Mouse (Mus musculus) inflammation-experienced regulatory T-cells, adult 6 months (primary cell): ENCODE measurements around the gene Vwce. TPM values are rescaled to one million over a fixed set of nuclear protein-coding genes. Genes with fewer than 3 reads are reported as not detected.

Source experiments
- ATAC-seq: one replicate; pipeline ENCODE4 v1.8.0; 2017
- polyA plus RNA-seq, 3 experiments: library from polyadenylated mRNA; unstranded; fragments of 100-300 nt; shearing (Covaris generic); gene quantifications; one replicate each; pipeline ENCODE4 v1.2.1; 2017

The Vwce gene
- polyA plus RNA-seq, 3 experiments from 2014 or later, result 0.79 TPM; not detected in 2

GRCm38 (mm10) chr19:10648156-10648555 is 14.1 kb downstream of the Vwce start:
- no peak for ATAC-seq

- ATAC-seq, result no peak
Observed at GRCm38 (mm10) chr19:10656058-10656457, 22.0 kb downstream of the Vwce start.

- ATAC-seq, result no peak
Observed at GRCm38 (mm10) chr19:10657742-10658141, 23.7 kb downstream of the Vwce start.

GRCm38 (mm10) chr19:10658406-10658805 is 24.4 kb downstream of the Vwce start:
- no peak for ATAC-seq

GRCm38 (mm10) chr19:10661373-10661772 is 27.4 kb downstream of the Vwce start:
- ATAC-seq, result no peak

- no peak for ATAC-seq
Observed at GRCm38 (mm10) chr19:10661919-10662318, 27.9 kb downstream of the Vwce start.

- ATAC-seq, result no peak
Observed at GRCm38 (mm10) chr19:10662665-10663064, 28.7 kb downstream of the Vwce start.

GRCm38 (mm10) chr19:10665093-10665492 is 31.1 kb downstream of the Vwce start:
- ATAC-seq, result no peak

- no peak for ATAC-seq
Observed at GRCm38 (mm10) chr19:10665499-10665898, 31.5 kb downstream of the Vwce start.

GRCm38 (mm10) chr19:10671319-10671718 is 37.3 kb downstream of the Vwce start:
- ATAC-seq, result no peak

- ATAC-seq, result no peak
Observed at GRCm38 (mm10) chr19:10671854-10672417, 37.9 kb downstream of the Vwce start.

- ATAC-seq, result no peak
Observed at GRCm38 (mm10) chr19:10673275-10673674, 39.3 kb downstream of the Vwce start.

- no peak for ATAC-seq
Observed at GRCm38 (mm10) chr19:10676656-10677055, 42.6 kb downstream of the Vwce start.

GRCm38 (mm10) chr19:10677915-10678771 is 44.1 kb downstream of the Vwce start, which contains the start of gene Pga5:
Gene Pga5, minus strand, starts transcription at chr19:10678071.
- ATAC-seq, result no peak

GRCm38 (mm10) chr19:10678772-10679067 is 44.7 kb downstream of the Vwce start:
- ATAC-seq, result no peak

- no peak for ATAC-seq
Observed at GRCm38 (mm10) chr19:10681571-10681970, 47.6 kb downstream of the Vwce start.

- no peak for ATAC-seq
Observed at GRCm38 (mm10) chr19:10685081-10685480, 51.1 kb downstream of the Vwce start.

GRCm38 (mm10) chr19:10685727-10686126 is 51.7 kb downstream of the Vwce start:
- ATAC-seq, result no peak

- ATAC-seq, result peak; percentile 80
Observed at GRCm38 (mm10) chr19:10688537-10689352, 54.7 kb downstream of the Vwce start, which contains the start of gene Vps37c. Gene Vps37c, plus strand, starts transcription at chr19:10688735.

- ATAC-seq, result no peak
Observed at GRCm38 (mm10) chr19:10689470-10690166, 55.6 kb downstream of the Vwce start.

GRCm38 (mm10) chr19:10690336-10690735 is 56.3 kb downstream of the Vwce start:
- no peak for ATAC-seq

- ATAC-seq, result no peak
Observed at GRCm38 (mm10) chr19:10691121-10691520, 57.1 kb downstream of the Vwce start.

- no peak for ATAC-seq
Observed at GRCm38 (mm10) chr19:10691660-10692059, 57.6 kb downstream of the Vwce start.
